Mouse (Mus musculus): Measurements from ENCODE around the gene Xrcc4.
A peak's percentile ranks its signal among the peaks of the same experiment; 100 is the strongest.

The Xrcc4 gene

GRCm38 (mm10) chr13:89944354-89944753 lies 145.1 kb downstream of the Xrcc4 start:
- no peak for DNase-seq (ENCODE audit: low spot score)

- no peak for DNase-seq (ENCODE audit: low spot score)
Observed at GRCm38 (mm10) chr13:89929477-89929876, 159.9 kb downstream of the Xrcc4 start.

GRCm38 (mm10) chr13:89918814-89919481 lies 170.5 kb downstream of the Xrcc4 start:
- no peak for DNase-seq (ENCODE audit: low spot score)

GRCm38 (mm10) chr13:89914332-89914731 lies 175.1 kb downstream of the Xrcc4 start:
- no peak for DNase-seq (ENCODE audit: low spot score)

GRCm38 (mm10) chr13:89913891-89914290 lies 175.5 kb downstream of the Xrcc4 start:
- no peak for DNase-seq (ENCODE audit: low spot score)

- DNase-seq (ENCODE audit: low spot score): no peak
Observed at GRCm38 (mm10) chr13:89906120-89906519, 183.3 kb downstream of the Xrcc4 start.

- DNase-seq (ENCODE audit: low spot score): no peak
Observed at GRCm38 (mm10) chr13:89899066-89899465, 190.3 kb downstream of the Xrcc4 start.

GRCm38 (mm10) chr13:89892140-89892539 lies 197.3 kb downstream of the Xrcc4 start:
- DNase-seq (ENCODE audit: low spot score): no peak

- DNase-seq (ENCODE audit: low spot score): no peak
Observed at GRCm38 (mm10) chr13:89890159-89890558, 199.2 kb downstream of the Xrcc4 start.

- no peak for DNase-seq (ENCODE audit: low spot score)
Observed at GRCm38 (mm10) chr13:89889074-89889473, 200.3 kb downstream of the Xrcc4 start.

- no peak for DNase-seq (ENCODE audit: low spot score)
Observed at GRCm38 (mm10) chr13:89883523-89883922, 205.9 kb downstream of the Xrcc4 start.

- DNase-seq (ENCODE audit: low spot score): no peak
Observed at GRCm38 (mm10) chr13:89881281-89881680, 208.1 kb downstream of the Xrcc4 start.

GRCm38 (mm10) chr13:89878832-89879468 lies 210.5 kb downstream of the Xrcc4 start:
- DNase-seq (ENCODE audit: low spot score): peak; percentile 34

GRCm38 (mm10) chr13:89875499-89875898 lies 213.9 kb downstream of the Xrcc4 start:
- DNase-seq (ENCODE audit: low spot score): no peak

- no peak for DNase-seq (ENCODE audit: low spot score)
Observed at GRCm38 (mm10) chr13:89872725-89873124, 216.7 kb downstream of the Xrcc4 start.

- no peak for DNase-seq (ENCODE audit: low spot score)
Observed at GRCm38 (mm10) chr13:89854139-89854538, 235.3 kb downstream of the Xrcc4 start.

- no peak for DNase-seq (ENCODE audit: low spot score)
Observed at GRCm38 (mm10) chr13:89850746-89851145, 238.7 kb downstream of the Xrcc4 start.

GRCm38 (mm10) chr13:89849955-89850354 lies 239.5 kb downstream of the Xrcc4 start:
- peak; percentile 1 for DNase-seq (ENCODE audit: low spot score)

GRCm38 (mm10) chr13:89838635-89839034 lies 250.8 kb downstream of the Xrcc4 start:
- DNase-seq (ENCODE audit: low spot score): no peak

- no peak for DNase-seq (ENCODE audit: low spot score)
Observed at GRCm38 (mm10) chr13:89834485-89834884, 254.9 kb downstream of the Xrcc4 start.

GRCm38 (mm10) chr13:89833053-89833670 lies 256.2 kb downstream of the Xrcc4 start:
- no peak for DNase-seq (ENCODE audit: low spot score)

- no peak for DNase-seq (ENCODE audit: low spot score)
Observed at GRCm38 (mm10) chr13:89828429-89828970, 260.9 kb downstream of the Xrcc4 start.

GRCm38 (mm10) chr13:89827838-89828237 lies 261.6 kb downstream of the Xrcc4 start:
- DNase-seq (ENCODE audit: low spot score): no peak
